Mouse (Mus musculus): ENCODE measurements around the gene Zbtb22. TPM values are rescaled to one million over a fixed set of nuclear protein-coding genes. Genes with fewer than 3 reads are reported as not detected.
"Not testable (repeated sequence)": the region's sequence is repeated elsewhere in the genome, so short reads cannot be mapped to it uniquely, and the experiment has no call there.

Zbtb22 gene
- polyA plus RNA-seq, 1 experiment from 2014 or later: 12.3 TPM

GRCm38 (mm10) chr17:33948090-33948904 lies 32.6 kb downstream of the Zbtb22 start:
- peaks cover 83% of the 10 kb centered on the region for H3K36me3 ChIP-seq (ENCODE audit: control insufficient read depth, insufficient read depth, low read length)
- no peaks in the 10 kb centered on the region for H3K27me3 ChIP-seq (replicated peaks; ENCODE audit: control insufficient read depth, insufficient read depth, low read length)
- H3K4me2 ChIP-seq (ENCODE audit: low read length): no peak overlapping the region
- peaks cover 13% of the 10 kb centered on the region for H3K4me1 ChIP-seq (ENCODE audit: control insufficient read depth, insufficient read depth, low read length)
- no peaks in the 10 kb centered on the region for H3K9me3 ChIP-seq (replicated peaks; ENCODE audit: control insufficient read depth, low read length)
- H3K4me3 ChIP-seq (ENCODE audit: low read depth, low read length): no peak overlapping the region
- no peak overlapping the region for H3K9ac ChIP-seq (ENCODE audit: low read length)
- no peak for ATAC-seq
- 90% methylated on average over 22 of the region's 22 CpGs for WGBS
- no peak for DNase-seq (ENCODE audit: low spot score)
- H3K27ac ChIP-seq (ENCODE audit: low read depth, low read length): no peak overlapping the region

- no peaks in the 10 kb centered on the region for H3K9me3 ChIP-seq (replicated peaks; ENCODE audit: control insufficient read depth, low read length)
- no peak overlapping the region for H3K4me2 ChIP-seq (ENCODE audit: low read length)
- no peak overlapping the region for H3K9ac ChIP-seq (ENCODE audit: low read length)
- ATAC-seq (no peak), DNase-seq (ENCODE audit: low spot score) (no peak)
- no peak overlapping the region for H3K27ac ChIP-seq (ENCODE audit: low read depth, low read length)
- WGBS: 91% methylated on average over 19 of the region's 19 CpGs
- no peaks in the 10 kb centered on the region for H3K27me3 ChIP-seq (replicated peaks; ENCODE audit: control insufficient read depth, insufficient read depth, low read length)
- H3K4me1 ChIP-seq (ENCODE audit: control insufficient read depth, insufficient read depth, low read length): peaks cover 15% of the 10 kb centered on the region
- peaks cover 83% of the 10 kb centered on the region for H3K36me3 ChIP-seq (ENCODE audit: control insufficient read depth, insufficient read depth, low read length)
- H3K4me3 ChIP-seq (ENCODE audit: low read depth, low read length): no peak overlapping the region
These were observed 33.3 kb downstream of the Zbtb22 start for GRCm38 (mm10) chr17:33948905-33949537.

GRCm38 (mm10) chr17:33950131-33950625 lies 34.5 kb downstream of the Zbtb22 start:
- WGBS: 70% methylated on average over 10 of the region's 10 CpGs
- peak overlapping the region; percentile 71 for H3K9ac ChIP-seq (ENCODE audit: low read length)
- H3K36me3 ChIP-seq (ENCODE audit: control insufficient read depth, insufficient read depth, low read length): peaks cover 74% of the 10 kb centered on the region
- no peaks in the 10 kb centered on the region for H3K9me3 ChIP-seq (replicated peaks; ENCODE audit: control insufficient read depth, low read length)
- ATAC-seq (no peak), DNase-seq (ENCODE audit: low spot score) (no peak)
- no peak overlapping the region for H3K27ac ChIP-seq (ENCODE audit: low read depth, low read length)
- peaks cover 22% of the 10 kb centered on the region for H3K4me1 ChIP-seq (ENCODE audit: control insufficient read depth, insufficient read depth, low read length)
- peak overlapping the region; percentile 82 for H3K4me2 ChIP-seq (ENCODE audit: low read length)
- H3K4me3 ChIP-seq (ENCODE audit: low read depth, low read length): peak overlapping the region; percentile 42
- no peaks in the 10 kb centered on the region for H3K27me3 ChIP-seq (replicated peaks; ENCODE audit: control insufficient read depth, insufficient read depth, low read length)

- ATAC-seq (peak; percentile 64), DNase-seq (ENCODE audit: low spot score) (peak; percentile 90)
- peaks cover 23% of the 10 kb centered on the region for H3K4me1 ChIP-seq (ENCODE audit: control insufficient read depth, insufficient read depth, low read length)
- 2% methylated on average over 43 of the region's 45 CpGs for WGBS
- no peaks in the 10 kb centered on the region for H3K9me3 ChIP-seq (replicated peaks; ENCODE audit: control insufficient read depth, low read length)
- peaks cover 62% of the 10 kb centered on the region for H3K36me3 ChIP-seq (ENCODE audit: control insufficient read depth, insufficient read depth, low read length)
- H3K27me3 ChIP-seq (replicated peaks; ENCODE audit: control insufficient read depth, insufficient read depth, low read length): no peaks in the 10 kb centered on the region
- peak within 1 kb of the TSS; percentile 71 for H3K9ac ChIP-seq (ENCODE audit: low read length)
- H3K27ac ChIP-seq (ENCODE audit: low read depth, low read length): peak within 1 kb of the TSS; percentile 65
- H3K4me3 ChIP-seq (ENCODE audit: low read depth, low read length): peak within 1 kb of the TSS; percentile 42
- H3K4me2 ChIP-seq (ENCODE audit: low read length): peak within 1 kb of the TSS; percentile 82
These were observed 35.6 kb downstream of the Zbtb22 start, which contains the start of gene B3galt4 for GRCm38 (mm10) chr17:33951021-33951946. Gene B3galt4, minus strand, starts transcription at chr17:33951488.

- not testable (repeated sequence) for H3K27me3 ChIP-seq (replicated peaks; ENCODE audit: control insufficient read depth, insufficient read depth, low read length); ATAC-seq; DNase-seq (ENCODE audit: low spot score); H3K27ac ChIP-seq (ENCODE audit: low read depth, low read length); H3K9ac ChIP-seq (ENCODE audit: low read length); H3K4me3 ChIP-seq (ENCODE audit: low read depth, low read length); H3K9me3 ChIP-seq (replicated peaks; ENCODE audit: control insufficient read depth, low read length)
- Histone ChIP-seq H3K4me1 (ENCODE audit: control insufficient read depth, insufficient read depth, low read length) (peaks cover 29% of the 10 kb centered on the region), H3K4me2 (ENCODE audit: low read length) (peak overlapping the region; percentile 82), H3K36me3 (ENCODE audit: control insufficient read depth, insufficient read depth, low read length) (peaks cover 57% of the 10 kb centered on the region)
- 71% methylated on average over 13 of the region's 13 CpGs for WGBS
These were observed 36.3 kb downstream of the Zbtb22 start for GRCm38 (mm10) chr17:33952015-33952414.

- 78% methylated on average over 4 of the region's 4 CpGs for WGBS
- no peak overlapping the region for H3K4me2 ChIP-seq (ENCODE audit: low read length)
- H3K9ac ChIP-seq (ENCODE audit: low read length): no peak overlapping the region
- ATAC-seq: no peak
- peaks cover 57% of the 10 kb centered on the region for H3K36me3 ChIP-seq (ENCODE audit: control insufficient read depth, insufficient read depth, low read length)
- peaks cover 29% of the 10 kb centered on the region for H3K4me1 ChIP-seq (ENCODE audit: control insufficient read depth, insufficient read depth, low read length)
- no peak overlapping the region for H3K27ac ChIP-seq (ENCODE audit: low read depth, low read length)
- no peak for DNase-seq (ENCODE audit: low spot score)
- no peak overlapping the region for H3K4me3 ChIP-seq (ENCODE audit: low read depth, low read length)
- H3K27me3 ChIP-seq (replicated peaks; ENCODE audit: control insufficient read depth, insufficient read depth, low read length): no peaks in the 10 kb centered on the region
- no peaks in the 10 kb centered on the region for H3K9me3 ChIP-seq (replicated peaks; ENCODE audit: control insufficient read depth, low read length)
These were observed 37.2 kb downstream of the Zbtb22 start for GRCm38 (mm10) chr17:33952879-33953278.

- H3K9ac ChIP-seq (ENCODE audit: low read length): no peak overlapping the region
- peaks cover 55% of the 10 kb centered on the region for H3K36me3 ChIP-seq (ENCODE audit: control insufficient read depth, insufficient read depth, low read length)
- WGBS: 79% methylated on average over 3 of the region's 3 CpGs
- 0 out of 2 replicates have a peak overlapping the region, but pooled peaks have one; percentile 5 for H3K4me2 ChIP-seq (ENCODE audit: low read length)
- ATAC-seq (no peak), DNase-seq (ENCODE audit: low spot score) (no peak)
- H3K9me3 ChIP-seq (replicated peaks; ENCODE audit: control insufficient read depth, low read length): no peaks in the 10 kb centered on the region
- H3K4me1 ChIP-seq (ENCODE audit: control insufficient read depth, insufficient read depth, low read length): peaks cover 29% of the 10 kb centered on the region
- H3K27ac ChIP-seq (ENCODE audit: low read depth, low read length): no peak overlapping the region
- H3K27me3 ChIP-seq (replicated peaks; ENCODE audit: control insufficient read depth, insufficient read depth, low read length): no peaks in the 10 kb centered on the region
- H3K4me3 ChIP-seq (ENCODE audit: low read depth, low read length): no peak overlapping the region
These were observed 37.6 kb downstream of the Zbtb22 start for GRCm38 (mm10) chr17:33953310-33953709.

- DNase-seq (ENCODE audit: low spot score): no peak
- ATAC-seq: no peak
- peak overlapping the region; percentile 89 for H3K4me2 ChIP-seq (ENCODE audit: low read length)
- H3K9me3 ChIP-seq (replicated peaks; ENCODE audit: control insufficient read depth, low read length): no peaks in the 10 kb centered on the region
- H3K4me3 ChIP-seq (ENCODE audit: low read depth, low read length): peak overlapping the region; percentile 75
- no peaks in the 10 kb centered on the region for H3K27me3 ChIP-seq (replicated peaks; ENCODE audit: control insufficient read depth, insufficient read depth, low read length)
- H3K4me1 ChIP-seq (ENCODE audit: control insufficient read depth, insufficient read depth, low read length): peaks cover 29% of the 10 kb centered on the region
- 27% methylated on average over 5 of the region's 5 CpGs for WGBS
- H3K9ac ChIP-seq (ENCODE audit: low read length): peak overlapping the region; percentile 85
- peaks cover 55% of the 10 kb centered on the region for H3K36me3 ChIP-seq (ENCODE audit: control insufficient read depth, insufficient read depth, low read length)
- H3K27ac ChIP-seq (ENCODE audit: low read depth, low read length): no peak overlapping the region
These were observed 38.4 kb downstream of the Zbtb22 start for GRCm38 (mm10) chr17:33953961-33954565.

Data from forebrain, embryonic 14.5 days (tissue).